Mouse (Mus musculus) heart, embryonic 13.5 days (tissue): Measurements from ENCODE around the gene Serpina1f. TPM values are rescaled to one million over a fixed set of nuclear protein-coding genes. Genes with fewer than 3 reads are reported as not detected.

Source experiments
- polyA plus RNA-seq: library from polyadenylated mRNA; unstranded; fragments of >200 nt; fragmentation: Nextera tagmentation; extraction: Ambion mirVana; gene quantifications from 2 replicates; pipeline ENCODE4 v1.2.1, GENCODE M21; 2015

Serpina1f gene
- polyA plus RNA-seq, 1 experiment from 2014 or later, result not detected

Other genes starting within 250 kb of the Serpina1f start
- gene Ifi27l2b, start 238.3 kb downstream of the Serpina1f start, polyA plus RNA-seq, result not detected in 2 replicates
- 0.19 and 0.31 TPM in 2 replicates for gene Ppp4r4, start 163.2 kb downstream of the Serpina1f start, polyA plus RNA-seq
- 0.16 and 1.0 TPM in 2 replicates for gene Serpina10, start 64.1 kb downstream of the Serpina1f start, polyA plus RNA-seq
- 4.5 and 45.8 TPM in 2 replicates for gene Serpina6, start 38.3 kb downstream of the Serpina1f start, polyA plus RNA-seq
- gene Serpina16, start 19.4 kb downstream of the Serpina1f start, polyA plus RNA-seq, result 0.15 TPM in 1 of 2 replicates, not detected in the other
- gene Serpina1d, start 78.1 kb upstream of the Serpina1f start, polyA plus RNA-seq, result 0.40 and 3.6 TPM in 2 replicates
- 4.2 and 17.3 TPM in 2 replicates for gene Serpina1b, start 134.8 kb upstream of the Serpina1f start, polyA plus RNA-seq
- gene Serpina1a, start 168.0 kb upstream of the Serpina1f start, polyA plus RNA-seq, result 3.0 and 11.2 TPM in 2 replicates
- 1.5 and 3.6 TPM in 2 replicates for gene Serpina1c, start 209.4 kb upstream of the Serpina1f start, polyA plus RNA-seq